Mouse (Mus musculus) thymus, adult 2 months (tissue): Measurements from ENCODE around the gene H2-Q1. TPM values are rescaled to one million over a fixed set of nuclear protein-coding genes. Genes with fewer than 3 reads are reported as not detected.
A peak's percentile ranks its signal among the peaks of the same experiment; 100 is the strongest.

Source experiments
- DNase-seq: peaks from one replicate; pipeline ENCODE4 v3.0.0; 2021
- H3K27ac ChIP-seq: fragments of 200-500 bp; 2 replicates; pipeline ENCODE4 v1.5.1; 2012; ENCODE audit warnings: low read length, control low read depth; ENCODE audit not compliant: control insufficient read depth, insufficient read depth
- H3K27me3 ChIP-seq: fragments of 200-500 bp; 2 replicates; pipeline ENCODE4 v1.6.1; 2012; ENCODE audit warnings: mild to moderate bottlenecking, low read length, moderate library complexity, mixed read lengths; ENCODE audit not compliant: control insufficient read depth, insufficient read depth
- H3K36me3 ChIP-seq: fragments of 200-500 bp; 2 replicates; pipeline ENCODE4 v1.6.1; 2012; ENCODE audit warnings: mild to moderate bottlenecking, low read length, moderate library complexity; ENCODE audit not compliant: control insufficient read depth, insufficient read depth
- H3K4me1 ChIP-seq: fragments of 200-500 bp; replicated peaks from 2 replicates; pipeline ENCODE4 v1.6.1; 2012; ENCODE audit warnings: low read length; ENCODE audit not compliant: control insufficient read depth, insufficient read depth
- H3K4me3 ChIP-seq: fragments of 200-500 bp; 2 replicates; pipeline ENCODE4 v1.5.1; 2012; ENCODE audit warnings: mild to moderate bottlenecking, low read length, control low read depth, moderate library complexity; ENCODE audit not compliant: control insufficient read depth, insufficient read depth
- CTCF ChIP-seq: fragments of 200-500 bp; IDR thresholded peaks from 2 replicates; pipeline ENCODE4 v1.5.1; 2012; ENCODE audit warnings: mild to moderate bottlenecking, control low read depth, low read length, moderate library complexity, borderline replicate concordance; ENCODE audit not compliant: control insufficient read depth, poor library complexity, insufficient read depth; ENCODE audit errors: extremely low read depth
- POLR2A ChIP-seq: fragments of 200-500 bp; IDR thresholded peaks from 2 replicates; pipeline ENCODE4 v1.6.1; 2012; ENCODE audit warnings: mild to moderate bottlenecking, low read length, control low read depth, moderate library complexity; ENCODE audit not compliant: control insufficient read depth, poor library complexity, insufficient read depth; ENCODE audit errors: extremely low read depth
- WGBS: fragments of 180-500 bp; shearing (Covaris S2); methylation state at CpG from one replicate; pipeline ENCODE4 v1.1.7; 2018; 5-methylcytosine and 5-hydroxymethylcytosine counted together
- polyA plus RNA-seq: library from polyadenylated mRNA; depleted of rRNA; stranded (reverse); fragments of >200 nt; gene quantifications from 2 replicates; pipeline ENCODE4 v1.2.3, GENCODE M21; 2012; rRNA removed

H2-Q1 gene
- polyA plus RNA-seq, 1 experiment: 6.7 TPM

DNA sequence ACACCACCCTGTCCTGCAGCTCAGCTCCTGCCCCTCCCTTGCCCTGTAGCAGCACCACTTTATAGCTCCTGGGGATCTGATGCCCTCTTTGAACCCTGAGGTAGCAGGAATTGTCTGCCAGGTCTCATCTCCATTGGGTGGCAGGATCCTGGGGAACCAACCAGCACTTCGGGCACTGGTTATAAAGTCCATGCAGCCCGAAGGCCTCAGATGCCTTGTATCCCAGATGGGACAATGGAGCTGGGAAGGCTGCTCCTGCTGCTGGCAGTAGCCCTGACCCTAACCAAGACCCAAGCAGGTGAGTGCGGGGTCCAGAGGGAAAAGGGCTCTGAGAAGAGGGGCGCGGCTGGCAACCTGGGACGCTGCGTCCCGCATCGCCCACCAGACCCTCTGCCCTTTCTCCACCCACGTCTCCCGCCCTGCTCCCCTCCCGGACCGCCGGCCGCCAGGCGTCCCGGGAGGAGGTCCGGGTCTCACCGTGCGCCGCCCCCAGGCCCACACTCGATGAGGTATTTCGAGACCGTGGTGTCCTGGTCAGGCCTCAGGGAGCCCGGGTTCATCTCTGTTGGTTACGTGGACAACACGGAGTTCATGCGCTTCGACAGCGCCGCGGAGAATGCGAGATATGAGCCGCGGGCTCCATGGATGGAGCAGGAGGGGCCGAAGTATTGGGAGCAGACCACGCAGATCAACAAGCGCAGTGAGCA lies 38.7 kb downstream of the H2-Q1 start:
- peak overlapping the region; percentile 44; the same call in 1 of the 2 replicates for H3K27ac ChIP-seq
- no peaks in the 10 kb centered on the region for H3K36me3 ChIP-seq
- WGBS: 21% methylated on average over 38 of the region's 38 CpGs
- no peaks in the 10 kb centered on the region for H3K27me3 ChIP-seq
- TF ChIP-seq CTCF: 0 out of 2 replicates have a peak, but pooled peaks have one; percentile 5
- TF ChIP-seq POLR2A: 0 out of 2 replicates have a peak, but pooled peaks have one; percentile 12
- peak overlapping the region; percentile 53 for H3K4me3 ChIP-seq
- peaks cover 32% of the 10 kb centered on the region for H3K4me1 ChIP-seq
- no peak for DNase-seq

DNA sequence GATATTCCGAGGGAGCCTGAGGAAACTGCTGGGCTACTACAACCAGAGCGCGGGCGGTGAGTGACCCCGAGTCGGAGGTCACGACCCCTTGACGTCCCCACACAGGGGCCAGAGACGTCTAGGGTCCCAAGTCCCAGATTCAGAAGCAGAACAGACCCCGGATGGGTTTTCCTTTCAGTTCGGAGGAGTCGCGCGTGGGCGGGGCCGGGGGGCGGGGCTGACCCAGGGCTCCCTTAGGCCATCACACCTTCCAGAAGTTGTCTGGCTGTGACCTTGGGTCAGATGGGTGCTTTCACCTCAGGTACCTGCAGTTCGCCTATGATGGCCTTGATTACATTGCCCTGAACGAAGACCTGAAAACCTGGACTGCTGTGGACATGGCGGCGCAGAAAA lies 39.3 kb downstream of the H2-Q1 start:
- DNase-seq: no peak
- Histone ChIP-seq H3K4me1 (peaks cover 31% of the 10 kb centered on the region), H3K36me3 (no peaks in the 10 kb centered on the region), H3K27ac (no peak overlapping the region), H3K4me3 (peak overlapping the region; percentile 53), H3K27me3 (no peaks in the 10 kb centered on the region)
- WGBS: 24% methylated on average over 21 of the region's 21 CpGs
- no peak for TF ChIP-seq POLR2A
- TF ChIP-seq CTCF: no peak

Other genes with a start within 250 kb of the H2-Q1 start
- gene Ly6g6e, start 243.5 kb upstream of the H2-Q1 start, polyA plus RNA-seq: 2.3 and 3.4 TPM in 2 replicates
- 0.59 and 1.5 TPM in 2 replicates for gene Ly6g6d, start 242.3 kb upstream of the H2-Q1 start, polyA plus RNA-seq
- 0.66 and 1.3 TPM in 2 replicates for gene Ly6g6f, start 234.8 kb upstream of the H2-Q1 start, polyA plus RNA-seq
- gene Abhd16a, start 231.1 kb upstream of the H2-Q1 start, polyA plus RNA-seq: 191 and 202 TPM in 2 replicates
- 0.27 TPM in 1 of 2 replicates, not detected in the other for gene Ly6g5c, start 212.1 kb upstream of the H2-Q1 start, polyA plus RNA-seq
- gene Ly6g5b, start 205.0 kb upstream of the H2-Q1 start, polyA plus RNA-seq: 5.9 and 8.3 TPM in 2 replicates
- gene Gpank1, start 198.9 kb upstream of the H2-Q1 start, polyA plus RNA-seq: 35.2 and 37.8 TPM in 2 replicates
- 500 and 515 TPM in 2 replicates for gene Csnk2b, start 198.4 kb upstream of the H2-Q1 start, polyA plus RNA-seq
- 12.9 and 16.0 TPM in 2 replicates for gene D17H6S53E, start 194.0 kb upstream of the H2-Q1 start, polyA plus RNA-seq
- gene Apom, start 188.4 kb upstream of the H2-Q1 start, polyA plus RNA-seq: 0.55 and 0.85 TPM in 2 replicates
- gene Bag6, start 185.2 kb upstream of the H2-Q1 start, polyA plus RNA-seq: 411 TPM in 2 replicates
- gene Prrc2a, start 155.5 kb upstream of the H2-Q1 start, polyA plus RNA-seq: 770 and 778 TPM in 2 replicates
- gene Aif1, start 144.3 kb upstream of the H2-Q1 start, polyA plus RNA-seq: 5.4 and 8.9 TPM in 2 replicates
- gene Lst1, start 132.0 kb upstream of the H2-Q1 start, polyA plus RNA-seq: 30.7 and 49.6 TPM in 2 replicates
- 358 and 375 TPM in 2 replicates for gene Ltb, start 126.0 kb upstream of the H2-Q1 start, polyA plus RNA-seq
- 11.3 and 11.4 TPM in 2 replicates for gene Tnf, start 118.4 kb upstream of the H2-Q1 start, polyA plus RNA-seq
- gene Lta, start 115.1 kb upstream of the H2-Q1 start, polyA plus RNA-seq: 14.4 and 14.5 TPM in 2 replicates
- gene Gm16181, start 99.6 kb upstream of the H2-Q1 start, polyA plus RNA-seq: 0.29 TPM in 1 of 2 replicates, not detected in the other
- gene Atp6v1g2, start 86.7 kb upstream of the H2-Q1 start, polyA plus RNA-seq: 7.9 TPM in 2 replicates
- 34.2 and 41.3 TPM in 2 replicates for gene Nfkbil1, start 84.6 kb upstream of the H2-Q1 start, polyA plus RNA-seq
- 778 and 831 TPM in 2 replicates for gene Ddx39b, start 78.7 kb upstream of the H2-Q1 start, polyA plus RNA-seq
- 873 and 1,061 TPM in 2 replicates for gene H2-D1, start 57.7 kb upstream of the H2-Q1 start, polyA plus RNA-seq
- 142 and 170 TPM in 2 replicates for gene H2-Q2, start 21.8 kb downstream of the H2-Q1 start, polyA plus RNA-seq
- 272 and 274 TPM in 2 replicates for gene H2-Q4, start 59.2 kb downstream of the H2-Q1 start, polyA plus RNA-seq
- gene H2-Q6, start 104.4 kb downstream of the H2-Q1 start, polyA plus RNA-seq: 115 and 165 TPM in 2 replicates
- 412 and 617 TPM in 2 replicates for gene H2-Q7, start 118.8 kb downstream of the H2-Q1 start, polyA plus RNA-seq
- gene H2-Q10, start 149.7 kb downstream of the H2-Q1 start, polyA plus RNA-seq: 15.3 and 18.6 TPM in 2 replicates
- gene Pou5f1, start 185.6 kb downstream of the H2-Q1 start, polyA plus RNA-seq: 0.50 and 0.71 TPM in 2 replicates
- gene Tcf19, start 196.4 kb downstream of the H2-Q1 start, polyA plus RNA-seq: 64.4 and 92.6 TPM in 2 replicates
- gene Cchcr1, start 196.7 kb downstream of the H2-Q1 start, polyA plus RNA-seq: 19.3 and 19.5 TPM in 2 replicates
- gene Psors1c2, start 212.8 kb downstream of the H2-Q1 start, polyA plus RNA-seq: 10.2 and 11.2 TPM in 2 replicates
- 1.8 and 3.3 TPM in 2 replicates for gene Cdsn, start 231.7 kb downstream of the H2-Q1 start, polyA plus RNA-seq
- 0.58 and 0.59 TPM in 2 replicates for gene 2300002M23Rik, start 247.0 kb downstream of the H2-Q1 start, polyA plus RNA-seq